Mouse (Mus musculus): Measurements from ENCODE around the gene Bod1l. TPM values are rescaled to one million over a fixed set of nuclear protein-coding genes. Genes with fewer than 3 reads are reported as not detected.

The Bod1l gene
- polyA plus RNA-seq (2015; fragmentation: Nextera tagmentation; extraction: Ambion mirVana) = 24.9 and 26.7 TPM in 2 replicates

GRCm38 (mm10) chr5:41844147-41844529 is at the start of gene Bod1l:
Bod1l (minus strand) TSS chr5:41844315.
- Histone ChIP-seq H3K4me2 (replicated peaks) (peak within 1 kb of the TSS; percentile 65), H3K36me3 (no peaks in the 10 kb centered on the region), H3K9me3 (replicated peaks) (no peaks in the 10 kb centered on the region), H3K4me1 (peaks cover 20% of the 10 kb centered on the region), H3K27ac (replicated peaks) (peak within 1 kb of the TSS; percentile 70), H3K9ac (peak within 1 kb of the TSS; percentile 96), H3K4me3 (replicated peaks) (peak within 1 kb of the TSS; percentile 99), H3K27me3 (no peaks in the 10 kb centered on the region)
- ATAC-seq (ENCODE audit: insufficient number of reproducible peaks, low FRiP score, low TSS enrichment, low read depth) = peak; percentile 91
- WGBS = 0% methylated on average over 38 of the region's 38 CpGs

- WGBS = 70% methylated on average over 6 of the region's 6 CpGs
- no peaks in the 10 kb centered on the region for H3K36me3 ChIP-seq
- no peaks in the 10 kb centered on the region for H3K27me3 ChIP-seq
- H3K27ac ChIP-seq (replicated peaks) = no peak overlapping the region
- no peak for ATAC-seq (ENCODE audit: insufficient number of reproducible peaks, low FRiP score, low TSS enrichment, low read depth)
- H3K9ac ChIP-seq = no peak overlapping the region
- no peak overlapping the region for H3K4me3 ChIP-seq (replicated peaks)
- H3K4me2 ChIP-seq (replicated peaks) = no peak overlapping the region
- no peaks in the 10 kb centered on the region for H3K4me1 ChIP-seq
- no peaks in the 10 kb centered on the region for H3K9me3 ChIP-seq (replicated peaks)
These were observed 49.2 kb upstream of the Bod1l start for GRCm38 (mm10) chr5:41893351-41893750.

GRCm38 (mm10) chr5:41890871-41891270 is 46.8 kb upstream of the Bod1l start:
- H3K4me1 ChIP-seq = no peaks in the 10 kb centered on the region
- no peaks in the 10 kb centered on the region for H3K27me3 ChIP-seq
- no peak overlapping the region for H3K4me3 ChIP-seq (replicated peaks)
- H3K4me2 ChIP-seq (replicated peaks) = no peak overlapping the region
- WGBS = 72% methylated on average over 5 of the region's 5 CpGs
- no peak overlapping the region for H3K9ac ChIP-seq
- no peaks in the 10 kb centered on the region for H3K9me3 ChIP-seq (replicated peaks)
- no peaks in the 10 kb centered on the region for H3K36me3 ChIP-seq
- no peak for ATAC-seq (ENCODE audit: insufficient number of reproducible peaks, low FRiP score, low TSS enrichment, low read depth)
- no peak overlapping the region for H3K27ac ChIP-seq (replicated peaks)

- Histone ChIP-seq H3K9me3 (replicated peaks) (no peaks in the 10 kb centered on the region), H3K9ac (no peak overlapping the region), H3K36me3 (no peaks in the 10 kb centered on the region), H3K27me3 (no peaks in the 10 kb centered on the region), H3K27ac (replicated peaks) (no peak overlapping the region), H3K4me2 (replicated peaks) (no peak overlapping the region), H3K4me3 (replicated peaks) (no peak overlapping the region), H3K4me1 (no peaks in the 10 kb centered on the region)
- no peak for ATAC-seq (ENCODE audit: insufficient number of reproducible peaks, low FRiP score, low TSS enrichment, low read depth)
- 77% methylated on average over 8 of the region's 8 CpGs for WGBS
These were observed 45.2 kb upstream of the Bod1l start for GRCm38 (mm10) chr5:41889245-41889849.

GRCm38 (mm10) chr5:41888834-41889233 is 44.7 kb upstream of the Bod1l start:
- no peak overlapping the region for H3K9ac ChIP-seq
- H3K27ac ChIP-seq (replicated peaks) = no peak overlapping the region
- no peaks in the 10 kb centered on the region for H3K4me1 ChIP-seq
- ATAC-seq (ENCODE audit: insufficient number of reproducible peaks, low FRiP score, low TSS enrichment, low read depth) = no peak
- WGBS = 56% methylated on average over 3 of the region's 3 CpGs
- no peak overlapping the region for H3K4me3 ChIP-seq (replicated peaks)
- H3K9me3 ChIP-seq (replicated peaks) = no peaks in the 10 kb centered on the region
- no peaks in the 10 kb centered on the region for H3K36me3 ChIP-seq
- no peaks in the 10 kb centered on the region for H3K27me3 ChIP-seq
- H3K4me2 ChIP-seq (replicated peaks) = no peak overlapping the region

- no peak overlapping the region for H3K4me2 ChIP-seq (replicated peaks)
- H3K4me3 ChIP-seq (replicated peaks) = no peak overlapping the region
- 7% methylated on average over 4 of the region's 4 CpGs for WGBS
- no peak overlapping the region for H3K9ac ChIP-seq
- no peak for ATAC-seq (ENCODE audit: insufficient number of reproducible peaks, low FRiP score, low TSS enrichment, low read depth)
- no peak overlapping the region for H3K27ac ChIP-seq (replicated peaks)
- H3K27me3 ChIP-seq = no peaks in the 10 kb centered on the region
- no peaks in the 10 kb centered on the region for H3K36me3 ChIP-seq
- H3K4me1 ChIP-seq = no peaks in the 10 kb centered on the region
- H3K9me3 ChIP-seq (replicated peaks) = no peaks in the 10 kb centered on the region
These were observed 43.6 kb upstream of the Bod1l start for GRCm38 (mm10) chr5:41887738-41888137.

GRCm38 (mm10) chr5:41884563-41884962 is 40.4 kb upstream of the Bod1l start:
- Histone ChIP-seq H3K9me3 (replicated peaks) (no peaks in the 10 kb centered on the region), H3K4me2 (replicated peaks) (no peak overlapping the region), H3K27me3 (no peaks in the 10 kb centered on the region), H3K4me1 (no peaks in the 10 kb centered on the region), H3K36me3 (no peaks in the 10 kb centered on the region), H3K27ac (replicated peaks) (no peak overlapping the region), H3K9ac (no peak overlapping the region), H3K4me3 (replicated peaks) (no peak overlapping the region)
- WGBS = 16% methylated on average over 12 of the region's 12 CpGs
- ATAC-seq (ENCODE audit: insufficient number of reproducible peaks, low FRiP score, low TSS enrichment, low read depth) = no peak

GRCm38 (mm10) chr5:41871164-41871563 is 27.0 kb upstream of the Bod1l start:
- no peaks in the 10 kb centered on the region for H3K4me1 ChIP-seq
- ATAC-seq (ENCODE audit: insufficient number of reproducible peaks, low FRiP score, low TSS enrichment, low read depth) = no peak
- H3K27me3 ChIP-seq = no peaks in the 10 kb centered on the region
- no peak overlapping the region for H3K4me3 ChIP-seq (replicated peaks)
- H3K36me3 ChIP-seq = no peaks in the 10 kb centered on the region
- 45% methylated on average over 2 of the region's 2 CpGs for WGBS
- no peak overlapping the region for H3K9ac ChIP-seq
- no peak overlapping the region for H3K27ac ChIP-seq (replicated peaks)
- H3K9me3 ChIP-seq (replicated peaks) = no peaks in the 10 kb centered on the region
- no peak overlapping the region for H3K4me2 ChIP-seq (replicated peaks)

GRCm38 (mm10) chr5:41855781-41856180 is 11.7 kb upstream of the Bod1l start:
- no peak for ATAC-seq (ENCODE audit: insufficient number of reproducible peaks, low FRiP score, low TSS enrichment, low read depth)
- WGBS = 83% methylated on average over 2 of the region's 2 CpGs

GRCm38 (mm10) chr5:41845558-41845937 is 1.4 kb upstream of the Bod1l start:
- Histone ChIP-seq H3K9me3 (replicated peaks) (no peaks in the 10 kb centered on the region), H3K4me2 (replicated peaks) (peak overlapping the region; percentile 65), H3K36me3 (no peaks in the 10 kb centered on the region), H3K9ac (no peak overlapping the region), H3K4me3 (replicated peaks) (peak overlapping the region; percentile 99), H3K27ac (replicated peaks) (no peak overlapping the region), H3K4me1 (peaks cover 20% of the 10 kb centered on the region), H3K27me3 (no peaks in the 10 kb centered on the region)
- WGBS = 51% methylated on average over 2 of the region's 2 CpGs
- no peak for ATAC-seq (ENCODE audit: insufficient number of reproducible peaks, low FRiP score, low TSS enrichment, low read depth)

More at GRCm38 (mm10) chr5:41855781-41856180, 11.7 kb upstream of the Bod1l start:
- H3K4me2 ChIP-seq (replicated peaks) = no peak overlapping the region
- H3K4me3 ChIP-seq (replicated peaks) = no peak overlapping the region
- H3K9me3 ChIP-seq (replicated peaks) = no peaks in the 10 kb centered on the region
- H3K36me3 ChIP-seq = no peaks in the 10 kb centered on the region
- no peak overlapping the region for H3K27ac ChIP-seq (replicated peaks)
- no peaks in the 10 kb centered on the region for H3K4me1 ChIP-seq
- H3K27me3 ChIP-seq = no peaks in the 10 kb centered on the region
- no peak overlapping the region for H3K9ac ChIP-seq

GRCm38 (mm10) chr5:41844820-41845557 is 874 bp upstream of the Bod1l start:
- Histone ChIP-seq H3K4me1 (peaks cover 20% of the 10 kb centered on the region), H3K27me3 (no peaks in the 10 kb centered on the region), H3K9ac (no peak overlapping the region; the same call in 1 of the 2 replicates), H3K36me3 (no peaks in the 10 kb centered on the region), H3K4me2 (replicated peaks) (peak overlapping the region; percentile 65), H3K4me3 (replicated peaks) (peak overlapping the region; percentile 99), H3K27ac (replicated peaks) (no peak overlapping the region), H3K9me3 (replicated peaks) (no peaks in the 10 kb centered on the region)
- ATAC-seq (ENCODE audit: insufficient number of reproducible peaks, low FRiP score, low TSS enrichment, low read depth) = peak; percentile 41; the same call in 1 of the 2 replicates
- 20% methylated on average over 16 of the region's 16 CpGs for WGBS
